Mouse (Mus musculus): ENCODE measurements around the gene Abi2.

- TF ChIP-seq POLR2A (IDR thresholded peaks at IDR 0.05; ENCODE audit: insufficient read length, low read depth) (no peak), MYOD1 (IDR thresholded peaks at IDR 0.05; ENCODE audit: control insufficient read depth in 1 of 3, insufficient read length in 2 of 3, low read depth in 2 of 3) (no peak), USF1 (IDR thresholded peaks at IDR 0.05; ENCODE audit: low read depth) (no peak), REST (IDR thresholded peaks at IDR 0.05; ENCODE audit: insufficient read depth, insufficient read length) (no peak), CEBPB (IDR thresholded peaks at IDR 0.05; ENCODE audit: insufficient read depth, poor library complexity, severe bottlenecking) (no peak), MAX (IDR thresholded peaks at IDR 0.05; ENCODE audit: low read depth) (no peak), SRF (IDR thresholded peaks at IDR 0.05; ENCODE audit: control insufficient read depth, insufficient read length, low read depth) (no peak), E2F4 (IDR thresholded peaks at IDR 0.05; ENCODE audit: insufficient read depth) (no peak), TCF3 (IDR thresholded peaks at IDR 0.05; ENCODE audit: insufficient read length, low read depth) (no peak), POLR2AphosphoS2 (IDR thresholded peaks at IDR 0.05; ENCODE audit: insufficient read length, low read depth) (no peak), MYOG (IDR thresholded peaks at IDR 0.05; ENCODE audit: control insufficient read depth in 1 of 3, insufficient read depth in 1 of 3, insufficient read length in 2 of 3, low read depth in 2 of 3) (no peak), TCF12 (IDR thresholded peaks at IDR 0.05; ENCODE audit: insufficient read depth, poor library complexity, severe bottlenecking) (no peak)
Measured at GRCm38 (mm10) chr1:60408501-60409167, 785 bp upstream of the Abi2 start.
